Mouse (Mus musculus) heart, postnatal 14 days (tissue): Measurements from ENCODE around the gene Foxl2. TPM values are rescaled to one million over a fixed set of nuclear protein-coding genes. Genes with fewer than 3 reads are reported as not detected.

ENCODE experiments used
- total RNA-seq, 2 experiments: library from RNA; stranded (reverse); gene quantifications; 2 replicates each; pipeline ENCODE4 v1.2.3; 2021

Gene Foxl2
- total RNA-seq, 2 experiments from 2014 or later, result not detected

Other genes starting within 250 kb of the Foxl2 start
- not detected for gene Prr23a1, start 112.8 kb upstream of the Foxl2 start, total RNA-seq
- not detected for gene Prr23a2, start 98.8 kb upstream of the Foxl2 start, total RNA-seq
- not detected for gene Prr23a3, start 90.5 kb upstream of the Foxl2 start, total RNA-seq
- gene 7420426K07Rik, start 52.2 kb upstream of the Foxl2 start, total RNA-seq, result not detected
- gene Faim, start 31.1 kb downstream of the Foxl2 start, total RNA-seq, result 1 to 10 TPM; 5.3 to 5.6 TPM
- gene Gm1123, start 80.4 kb downstream of the Foxl2 start, total RNA-seq, result not detected
- gene Pik3cb, start 185.3 kb downstream of the Foxl2 start, total RNA-seq, result 10 to 100 TPM in 1 of 2 experiments, 1 to 10 TPM in 1; 9.7 to 10.1 TPM